Mouse (Mus musculus) lung, adult 2 months (tissue): ENCODE data around the gene Gm45623.

ENCODE experiments used
- CTCF ChIP-seq: fragments of 200-500 bp; IDR thresholded peaks from 2 replicates; pipeline ENCODE4 v1.5.1; 2011; ENCODE audit warnings: mild to moderate bottlenecking, low read length, control low read depth; ENCODE audit not compliant: insufficient read depth
- POLR2A ChIP-seq: fragments of 200-500 bp; IDR thresholded peaks from 2 replicates; pipeline ENCODE4 v1.6.1; 2011; ENCODE audit warnings: low read depth, mild to moderate bottlenecking, control low read depth, low read length, borderline replicate concordance; ENCODE audit errors: extremely low read depth

DNA sequence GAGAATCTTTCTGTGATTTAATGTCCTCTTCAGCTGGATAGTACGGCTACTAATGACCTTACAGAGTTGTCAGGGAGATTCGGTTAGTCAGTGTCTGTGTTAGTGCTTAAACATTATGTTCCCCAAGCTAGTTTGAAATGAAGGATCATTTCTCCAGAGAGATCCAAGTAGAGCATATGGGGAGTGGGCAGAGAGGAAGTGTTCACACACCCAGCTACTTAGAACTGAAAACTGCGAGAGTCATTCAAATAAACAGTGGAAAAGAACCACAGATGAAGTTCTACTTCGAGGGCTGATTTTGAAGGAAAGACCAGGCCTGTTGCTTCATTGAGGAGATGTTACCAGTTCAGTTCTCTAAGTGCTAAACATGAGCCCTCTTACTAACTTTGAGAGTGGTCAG lies 27.1 kb downstream of the Gm45623 start:
- TF ChIP-seq POLR2A (no peak), CTCF (no peak)
